Mouse (Mus musculus): ENCODE results near the gene Parpbp. TPM values are rescaled to one million over a fixed set of nuclear protein-coding genes. Genes with fewer than 3 reads are reported as not detected.

Parpbp gene
- total RNA-seq, 2 experiments from 2014 or later, result 3.9 to 4.3 TPM

Other genes starting within 250 kb of the Parpbp start
- gene Pmch, start 55.9 kb downstream of the Parpbp start, total RNA-seq (2021), result not detected
- 10 to 100 TPM in 1 of 2 experiments, 1 to 10 TPM in 1; 9.2 to 11.0 TPM for gene Nup37, start 51 bp upstream of the Parpbp start, total RNA-seq (2021)
- gene Washc3, start 54.2 kb upstream of the Parpbp start, total RNA-seq (2021), result 10 to 100 TPM; 21.8 to 24.9 TPM
- gene Dram1, start 232.1 kb upstream of the Parpbp start, total RNA-seq (2021), result 1 to 10 TPM; 1.6 to 2.1 TPM
- gene Gnptab, start 232.2 kb upstream of the Parpbp start, total RNA-seq (2021), result 10 to 100 TPM; 95.3 to 97.6 TPM